Mouse (Mus musculus) heart, adult 11 months (tissue): ENCODE data around the gene Zcchc18.
"Not testable (repeated sequence)": the region's sequence is repeated elsewhere in the genome, so short reads cannot be mapped to it uniquely, and the experiment has no call there.

Source experiments
- DNase-seq: peaks from one replicate; pipeline ENCODE4 v3.0.0; 2022

Gene Zcchc18

DNA sequence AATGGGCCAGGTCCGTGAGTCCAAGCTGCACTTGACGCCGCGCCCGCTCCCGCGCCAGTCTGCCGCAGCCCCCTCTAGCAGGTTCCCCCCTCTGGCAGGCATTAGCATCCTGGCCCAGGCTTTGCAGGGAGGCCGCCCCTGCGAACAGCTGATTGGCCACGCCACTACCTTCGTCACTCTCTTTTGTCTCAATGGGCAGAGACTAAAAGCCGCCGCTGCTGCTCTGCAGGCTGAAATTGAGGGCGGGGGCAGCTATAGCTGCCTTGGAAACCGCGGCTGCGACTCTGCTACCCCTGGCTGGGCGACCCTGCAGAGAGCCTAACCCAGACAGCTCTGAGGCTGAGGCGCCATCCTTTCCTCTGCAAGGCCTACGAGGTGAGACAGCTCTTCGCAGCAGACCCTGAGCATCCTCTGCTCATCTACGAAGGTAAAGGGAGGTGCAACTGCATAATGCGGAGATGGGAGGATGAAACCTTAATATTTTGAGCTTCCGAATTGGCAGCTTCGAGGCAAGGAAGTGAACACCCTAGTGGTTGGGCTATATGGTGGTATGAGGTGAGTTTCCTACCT, at the start of gene Zcchc18:
Gene Zcchc18, plus strand, starts transcription at position 178 of the 570 bp plus-strand sequence.
- peak; percentile 94 for DNase-seq

DNA sequence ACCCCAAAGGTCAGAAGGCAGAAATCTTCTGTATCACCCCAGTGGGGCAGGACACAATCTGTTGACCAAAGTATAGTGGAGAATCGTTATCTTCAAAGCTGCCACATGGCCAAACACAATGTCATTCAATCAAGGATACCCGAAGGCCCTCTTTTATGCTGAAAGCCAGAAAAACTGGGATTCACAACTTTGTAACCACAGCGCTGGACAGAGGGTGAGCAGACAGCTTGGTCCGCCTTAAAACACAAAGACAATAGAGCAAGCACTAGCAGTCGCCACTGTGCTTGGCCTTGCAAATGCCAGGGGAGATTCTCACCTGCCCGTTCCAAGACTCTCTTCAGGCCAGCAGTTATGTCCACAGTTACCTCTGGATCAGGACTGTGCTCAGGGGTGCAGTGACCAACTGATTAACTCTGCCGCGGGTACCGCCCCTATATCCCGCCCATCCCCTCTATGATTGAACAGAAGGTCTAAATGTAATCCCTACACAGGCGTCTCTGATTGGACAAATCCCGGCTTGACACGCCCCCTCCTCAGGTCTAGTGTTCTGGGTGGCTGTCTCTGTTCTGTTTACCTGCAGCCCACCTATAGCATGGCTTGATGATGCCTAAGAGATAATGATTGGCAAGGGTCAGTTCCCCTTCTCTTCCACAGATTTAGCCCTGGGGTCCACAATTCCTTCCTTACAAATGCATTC, 35.2 kb upstream of the Zcchc18 start:
- DNase-seq: not testable (repeated sequence)

DNA sequence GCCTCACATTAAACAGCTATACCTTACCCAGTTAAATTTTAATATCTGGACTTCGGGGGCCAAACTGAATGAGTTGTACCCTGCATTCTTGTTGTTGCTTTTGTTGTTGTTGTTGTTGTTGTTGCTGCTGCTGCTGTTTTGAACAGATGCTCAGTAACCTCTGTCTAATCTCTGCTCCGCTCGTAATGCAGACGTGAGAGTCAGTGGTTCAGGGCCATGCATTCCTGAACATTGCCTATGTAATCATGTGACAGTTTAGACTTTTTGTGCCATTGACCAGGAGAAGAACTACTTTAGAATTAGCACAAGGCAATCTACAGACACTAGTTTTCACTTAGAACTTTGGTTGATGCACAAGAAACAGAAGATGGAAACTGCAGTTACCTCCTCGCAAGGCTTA, 34.7 kb upstream of the Zcchc18 start:
- DNase-seq: not testable (repeated sequence)

DNA sequence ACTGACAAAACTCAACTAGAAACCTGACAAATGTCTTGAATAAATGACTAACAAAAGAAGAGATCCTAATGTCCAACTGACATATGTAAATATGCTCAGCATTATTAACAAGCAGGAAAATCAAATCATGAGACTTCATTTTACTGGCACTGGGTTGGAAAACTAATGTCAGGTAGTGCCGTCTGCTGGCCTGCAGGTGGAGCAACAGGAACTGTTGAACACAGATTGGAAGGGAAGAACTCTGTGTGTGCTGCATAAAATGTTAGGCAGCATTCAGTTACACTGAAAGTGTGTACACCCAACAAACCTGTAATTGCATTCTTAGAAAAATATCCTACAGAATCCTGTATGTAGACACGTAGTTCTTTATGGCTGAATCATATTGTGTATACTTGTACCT, 33.3 kb upstream of the Zcchc18 start:
- no peak for DNase-seq

DNA sequence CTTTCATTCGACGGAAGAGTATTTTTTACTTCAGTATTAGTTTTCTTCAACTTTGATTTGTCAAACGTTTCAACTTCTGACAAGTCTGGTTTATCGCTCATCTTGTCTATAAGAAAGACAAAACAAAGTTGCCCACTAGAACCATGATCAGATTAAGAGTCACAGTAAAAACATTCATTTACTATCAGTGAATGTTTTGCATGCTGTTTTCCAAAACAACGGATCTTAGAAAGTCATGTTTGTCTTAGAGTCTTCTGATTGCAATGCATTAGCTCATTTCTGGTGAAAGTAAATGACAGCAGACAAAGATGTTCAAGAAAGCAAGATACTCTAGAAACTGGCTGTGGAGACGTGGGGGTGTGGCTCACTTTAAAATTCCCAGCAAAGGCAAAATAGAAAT, 17.6 kb upstream of the Zcchc18 start, which contains the start of gene Tmsb15b2:
Gene Tmsb15b2, minus strand, starts transcription at position 101 of the 400 bp plus-strand sequence.
- not testable (repeated sequence) for DNase-seq

DNA sequence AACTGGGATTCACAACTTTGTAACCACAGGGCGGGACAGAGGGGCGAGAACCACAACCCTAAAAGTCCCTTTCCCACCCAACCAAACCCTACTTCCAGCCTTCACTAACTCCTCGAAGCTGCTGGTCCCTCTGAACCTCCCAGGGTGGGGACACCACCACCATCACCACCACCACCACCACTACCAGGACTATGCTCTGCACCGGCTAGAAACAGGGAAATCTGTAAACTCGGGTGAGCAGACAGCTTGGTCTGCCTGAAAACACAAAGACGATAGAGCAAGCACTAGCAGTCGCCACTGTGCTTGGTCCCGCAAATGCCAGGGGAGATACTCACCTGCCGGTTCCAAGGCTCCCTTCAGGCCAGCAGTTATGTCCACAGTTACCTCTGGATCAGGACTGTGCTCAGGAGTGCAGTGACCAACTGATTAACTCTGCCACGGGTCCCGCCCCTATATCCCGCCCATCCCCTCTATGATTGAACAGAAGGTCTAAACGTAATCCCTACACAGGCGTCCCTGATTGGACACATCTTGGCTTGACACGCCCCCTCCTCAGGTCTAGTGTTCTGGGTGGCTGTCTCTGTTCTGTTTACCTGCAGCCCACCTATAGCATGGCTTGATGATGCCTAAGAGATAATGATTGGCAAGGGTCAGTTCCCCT, 16.4 kb upstream of the Zcchc18 start, which contains the start of the genes Tmsb15l and Tmsb15b1:
Gene Tmsb15l, minus strand, starts transcription at position 446 of the 661 bp plus-strand sequence.
Gene Tmsb15b1, minus strand, starts transcription at position 451 of the 661 bp plus-strand sequence.
- peak; percentile 97 for DNase-seq

DNA sequence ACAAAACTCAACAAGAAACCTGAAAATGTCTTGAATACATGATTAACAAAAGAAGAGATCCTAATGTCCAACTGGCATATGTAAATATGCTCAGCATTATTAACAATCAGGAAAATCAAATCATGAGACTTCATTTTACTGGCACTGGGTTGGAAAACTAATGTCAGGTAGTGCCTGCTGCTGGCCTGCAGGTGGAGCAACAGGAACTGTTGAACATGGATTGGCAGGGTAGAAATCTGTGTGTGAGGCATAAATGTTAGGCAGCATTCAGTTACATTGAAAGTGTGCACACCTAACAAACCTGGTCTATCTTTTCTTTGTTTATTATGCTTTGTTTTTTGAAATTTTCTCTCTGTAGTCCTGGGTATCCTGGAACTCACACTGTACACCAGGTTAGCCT, 14.3 kb upstream of the Zcchc18 start:
- DNase-seq: no peak

DNA sequence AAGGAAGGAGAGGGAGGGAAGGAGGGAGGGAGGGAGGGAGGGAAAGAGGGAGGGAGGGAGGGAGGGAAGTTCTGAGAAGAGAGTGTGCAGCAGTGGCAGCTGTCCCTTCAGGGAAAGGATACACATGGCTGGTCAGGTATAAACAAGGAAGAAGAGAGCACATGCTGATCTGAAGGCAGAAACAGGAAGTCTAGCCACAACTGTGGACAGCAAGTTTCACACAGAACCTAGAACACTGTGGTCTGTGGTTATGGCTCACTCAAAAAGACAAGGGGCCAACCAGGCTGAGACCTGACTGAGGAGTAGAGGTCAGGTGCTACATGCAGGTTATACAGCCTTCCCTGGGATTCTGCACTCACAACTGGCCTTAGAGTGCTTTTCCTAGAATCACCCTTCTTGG, 6.9 kb upstream of the Zcchc18 start:
- no peak for DNase-seq

DNA sequence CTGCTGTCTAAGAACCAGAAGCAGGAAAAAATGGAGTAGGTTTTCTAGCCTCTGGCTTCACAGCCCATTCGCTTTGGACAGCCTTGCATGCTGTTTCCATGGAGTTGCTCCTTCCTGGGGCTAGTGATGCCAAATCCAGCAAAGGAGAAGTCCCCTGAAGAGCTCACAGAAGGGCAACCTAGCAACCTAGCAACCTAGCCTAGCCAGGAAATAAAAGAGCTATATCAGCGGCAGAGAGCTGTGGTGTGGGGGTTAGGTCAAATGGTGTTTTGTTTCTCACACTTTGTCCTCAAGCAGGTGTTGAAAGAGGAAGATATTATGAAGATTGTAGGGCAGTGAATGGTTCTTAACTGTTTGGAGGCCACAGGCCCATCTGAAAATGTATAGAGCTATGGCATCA, 1.7 kb upstream of the Zcchc18 start:
- DNase-seq: no peak

DNA sequence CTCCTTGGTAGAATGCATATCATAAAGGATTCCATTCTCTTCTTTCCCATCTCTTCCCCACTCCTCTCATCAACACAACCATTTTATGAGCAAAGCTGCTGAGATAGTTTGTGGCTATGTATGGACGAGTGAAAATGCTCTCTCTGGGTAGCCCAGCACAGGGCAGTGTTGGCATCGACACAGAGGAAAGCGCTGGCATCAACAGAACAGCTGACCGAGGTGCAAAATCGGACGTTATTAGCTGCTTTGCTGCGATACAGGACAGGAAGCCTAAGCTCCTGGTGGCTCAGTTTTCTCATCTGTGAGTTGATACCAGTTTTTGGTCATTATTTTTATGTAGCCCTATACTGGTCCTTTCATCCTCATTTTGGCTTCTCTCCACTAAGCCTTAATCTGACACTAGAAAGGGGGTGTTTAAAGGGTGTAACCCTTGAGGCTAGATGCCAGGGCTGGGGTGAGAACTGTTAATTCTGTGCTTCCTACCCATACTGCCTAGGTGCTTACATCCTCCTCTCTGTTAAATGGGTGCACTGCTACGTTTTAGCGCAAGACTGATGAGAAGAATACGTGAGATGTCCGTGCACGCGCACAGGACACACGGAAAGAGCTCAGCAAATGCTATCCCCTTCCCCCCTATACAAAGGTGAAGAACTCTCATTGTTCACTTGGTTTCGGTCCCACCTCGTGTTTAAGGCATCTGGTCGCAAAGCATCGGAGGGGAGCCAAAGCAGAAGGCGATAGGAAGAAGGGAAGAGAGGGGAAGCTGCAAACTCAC, 577 bp upstream of the Zcchc18 start:
- DNase-seq: no peak

DNA sequence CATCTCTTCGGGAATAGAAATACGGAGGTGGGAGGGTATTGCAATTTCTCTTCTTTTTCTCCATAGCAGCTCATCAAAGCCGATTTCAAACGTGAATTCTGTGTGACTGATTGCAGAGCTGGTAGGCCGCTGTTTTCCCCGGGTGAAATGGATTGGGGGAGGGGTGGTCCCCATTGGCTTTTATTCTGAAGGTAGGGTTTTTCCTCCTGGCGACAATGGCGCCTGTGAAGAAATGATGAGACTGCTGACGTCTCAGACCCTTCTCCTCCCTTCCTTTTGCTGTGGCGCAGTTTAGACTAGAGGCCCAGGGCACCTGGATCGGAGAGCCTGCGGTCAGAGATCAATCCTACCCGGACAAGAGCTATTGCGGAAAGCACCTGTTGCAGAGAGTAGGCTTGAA, 686 bp downstream of the Zcchc18 start:
- no peak for DNase-seq

DNA sequence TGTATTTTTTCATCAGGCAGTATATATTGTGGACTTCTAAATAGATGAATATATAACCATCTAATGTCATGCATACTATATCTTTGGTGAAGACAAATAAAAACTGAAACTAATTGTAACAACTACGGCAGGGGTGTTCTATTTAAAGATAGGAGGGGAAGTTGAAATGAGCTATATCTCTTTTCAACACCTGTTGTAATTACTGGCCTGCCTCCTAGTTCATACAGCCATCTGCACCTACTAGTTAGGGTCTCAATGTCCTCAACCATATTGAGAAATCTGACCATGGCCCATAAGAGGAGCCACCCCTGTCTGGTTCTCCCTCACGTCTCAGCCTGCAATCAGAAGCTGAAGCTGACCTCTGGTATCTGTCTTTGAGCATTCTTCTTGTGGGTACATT, 3.3 kb downstream of the Zcchc18 start:
- no peak for DNase-seq

DNA sequence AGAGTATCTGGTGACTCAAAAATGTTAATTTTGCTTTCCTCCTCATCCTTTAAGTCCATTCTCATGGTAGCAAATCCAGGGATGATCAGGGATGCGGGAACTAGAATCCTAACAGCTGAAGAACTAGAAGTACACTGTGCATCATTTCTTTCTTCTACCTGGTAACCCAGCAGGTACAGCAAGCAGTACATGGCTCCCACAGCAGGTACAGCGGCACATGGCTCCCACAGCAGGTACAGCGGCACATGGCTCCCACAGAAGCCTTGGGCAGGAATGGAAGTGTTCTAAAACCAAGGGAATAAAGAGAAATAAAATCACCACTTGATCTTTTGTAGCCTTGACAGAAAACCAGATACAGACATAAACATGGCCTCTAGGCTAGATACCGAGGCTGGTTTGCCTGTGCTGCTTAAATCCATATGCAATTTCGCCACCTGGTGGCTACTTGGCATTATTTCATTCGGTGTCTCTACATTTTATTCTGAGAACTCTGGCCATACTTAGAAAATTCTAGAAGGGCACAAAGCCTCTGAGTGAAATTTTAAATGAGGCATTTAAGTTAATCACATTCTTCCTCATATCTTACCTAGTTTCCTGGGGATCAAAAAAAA, 22.2 kb downstream of the Zcchc18 start:
- DNase-seq: no peak

DNA sequence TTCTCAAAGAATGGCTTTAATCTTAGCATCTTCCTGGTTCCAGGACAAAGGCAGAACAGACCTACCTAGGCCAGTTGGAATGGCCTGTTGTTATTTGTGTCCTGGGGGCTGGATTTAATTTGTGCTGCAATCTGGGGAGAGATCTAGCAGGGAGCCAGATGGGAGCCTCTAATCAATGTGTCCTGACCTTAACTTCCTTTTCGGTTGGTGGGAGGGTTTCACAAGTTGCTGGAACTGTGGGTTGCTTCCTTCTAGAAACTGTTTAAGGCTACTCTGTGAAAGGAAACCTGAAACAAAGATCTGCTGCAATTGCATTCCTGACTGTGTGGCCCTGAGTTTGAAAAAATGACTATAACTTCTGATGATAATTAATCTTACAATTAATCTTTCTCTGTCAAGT, 24.7 kb downstream of the Zcchc18 start:
- DNase-seq: no peak

DNA sequence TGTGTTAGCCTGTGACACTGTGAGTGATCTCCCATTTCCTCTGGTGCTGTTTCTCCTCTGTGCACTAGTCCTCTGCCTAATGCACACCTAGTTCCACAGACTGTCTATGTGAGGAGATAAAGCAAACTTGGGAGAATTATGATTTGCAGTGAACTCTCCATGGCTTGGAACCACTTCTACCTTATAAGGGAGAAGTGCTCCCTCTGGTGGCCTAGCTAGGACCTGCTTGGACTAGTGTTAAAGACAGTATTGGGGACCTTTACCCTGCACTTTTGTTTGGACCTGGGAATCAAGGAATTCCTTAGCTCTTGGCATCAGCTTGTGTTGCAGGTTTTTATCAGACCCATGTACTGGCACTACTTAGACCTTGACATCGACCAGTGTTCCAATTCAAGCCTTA, 26.4 kb downstream of the Zcchc18 start:
- no peak for DNase-seq

DNA sequence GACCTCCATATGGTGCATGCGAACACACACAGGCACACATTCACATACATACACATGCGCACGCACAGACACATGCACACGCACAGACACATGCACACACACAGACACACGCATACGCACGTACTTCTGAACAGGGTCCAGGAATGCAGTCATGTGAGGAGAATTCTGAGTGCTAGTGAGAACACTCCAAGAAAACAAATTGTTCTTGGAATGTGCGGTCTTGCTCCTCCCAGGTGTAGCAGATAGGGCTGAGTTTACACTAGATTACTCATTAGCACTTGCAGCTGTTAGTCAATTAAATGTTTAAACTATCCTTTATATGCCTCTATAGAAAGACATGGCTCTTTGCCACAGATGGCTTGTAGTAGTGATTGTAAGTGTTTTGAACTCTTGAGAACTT, 38.0 kb downstream of the Zcchc18 start:
- DNase-seq: no peak

DNA sequence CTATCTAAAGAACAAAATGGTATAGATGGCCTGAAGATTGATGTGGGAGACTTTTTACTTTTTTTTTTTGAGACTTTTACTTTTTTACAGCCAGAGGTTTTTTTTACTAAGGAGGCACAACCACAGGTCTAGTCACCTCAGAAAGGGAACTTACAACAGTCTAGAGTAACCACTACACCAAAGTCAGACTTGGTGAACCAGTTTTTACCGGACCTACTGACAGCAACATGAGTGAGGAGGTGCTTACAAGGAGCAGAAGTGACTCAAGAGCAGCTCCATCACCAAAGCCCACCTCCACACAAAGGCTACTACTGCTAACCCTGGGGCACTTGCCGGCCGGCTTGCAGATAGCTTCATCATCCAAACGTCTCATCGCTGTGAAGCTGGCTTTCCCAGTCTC, 38.8 kb downstream of the Zcchc18 start:
- no peak for DNase-seq

DNA sequence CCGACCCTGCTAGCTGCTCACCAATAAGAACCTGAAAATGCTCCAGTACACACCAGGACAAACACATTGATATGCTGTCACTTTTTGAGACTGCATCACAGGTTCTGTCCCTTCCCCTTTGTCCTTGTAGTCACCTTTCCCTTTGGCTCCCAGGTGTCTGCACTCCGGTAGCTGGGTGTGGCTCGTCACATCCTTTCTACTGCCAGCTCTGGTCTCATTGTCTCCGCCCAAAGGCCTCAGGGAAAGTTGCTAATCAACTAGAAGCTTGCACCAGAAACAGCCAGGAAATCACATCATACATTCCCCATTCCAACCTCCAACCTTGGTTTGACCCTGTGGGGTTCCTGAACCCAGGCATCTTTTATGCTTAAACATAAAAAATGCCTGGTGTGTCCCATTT, 41.4 kb downstream of the Zcchc18 start:
- no peak for DNase-seq

DNA sequence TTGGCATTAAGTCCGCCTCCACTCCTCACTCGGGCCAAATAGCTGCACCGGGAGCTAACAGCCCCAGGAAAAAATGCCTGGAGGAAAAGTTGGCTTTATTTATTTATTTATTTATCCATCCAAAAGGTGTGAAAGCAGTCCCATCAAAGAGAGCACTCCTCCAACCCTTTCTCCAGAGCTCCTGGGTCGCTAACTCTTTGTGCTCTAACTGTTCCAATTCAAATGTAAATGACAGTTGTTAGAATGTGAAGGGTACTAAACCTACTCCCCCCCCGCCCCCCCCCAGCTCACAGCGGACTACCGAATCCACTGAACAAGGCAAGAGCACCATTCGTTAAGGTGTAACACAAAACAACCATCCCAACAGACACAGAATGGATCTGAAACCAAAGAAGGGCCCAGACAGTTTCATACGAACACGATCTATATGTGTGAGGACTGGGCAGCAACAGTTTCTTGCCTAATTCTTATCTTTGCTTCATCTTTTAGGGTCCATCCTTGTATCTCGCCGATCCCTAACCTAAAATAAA, 44.6 kb downstream of the Zcchc18 start:
- no peak for DNase-seq

DNA sequence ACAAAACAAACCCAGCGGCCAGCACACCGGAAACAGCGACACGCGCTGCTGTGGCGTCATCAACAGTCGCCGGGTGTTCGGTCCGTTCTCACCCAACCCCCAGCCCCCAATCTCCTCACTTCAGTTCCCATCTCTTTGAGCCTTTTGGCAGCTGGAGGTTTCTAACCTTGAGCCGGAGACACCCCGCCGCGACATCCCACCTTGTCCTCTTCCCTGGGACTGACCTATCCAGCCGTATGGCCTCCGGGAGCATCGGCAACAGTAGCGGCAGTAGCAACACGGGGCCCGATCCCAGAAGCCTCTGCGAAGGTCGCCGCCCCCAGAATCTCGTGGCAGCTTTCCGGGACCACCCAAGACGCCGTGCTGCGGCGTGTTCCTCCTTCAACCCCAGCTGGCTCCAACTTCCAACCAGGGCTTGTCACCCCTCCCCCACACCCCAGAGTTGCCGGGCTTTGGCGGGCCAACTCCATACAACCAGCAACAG, 45.1 kb downstream of the Zcchc18 start, which contains the start of gene Slc25a53:
Gene Slc25a53, minus strand, starts transcription at position 303 of the 484 bp plus-strand sequence.
- DNase-seq: peak; percentile 99

DNA sequence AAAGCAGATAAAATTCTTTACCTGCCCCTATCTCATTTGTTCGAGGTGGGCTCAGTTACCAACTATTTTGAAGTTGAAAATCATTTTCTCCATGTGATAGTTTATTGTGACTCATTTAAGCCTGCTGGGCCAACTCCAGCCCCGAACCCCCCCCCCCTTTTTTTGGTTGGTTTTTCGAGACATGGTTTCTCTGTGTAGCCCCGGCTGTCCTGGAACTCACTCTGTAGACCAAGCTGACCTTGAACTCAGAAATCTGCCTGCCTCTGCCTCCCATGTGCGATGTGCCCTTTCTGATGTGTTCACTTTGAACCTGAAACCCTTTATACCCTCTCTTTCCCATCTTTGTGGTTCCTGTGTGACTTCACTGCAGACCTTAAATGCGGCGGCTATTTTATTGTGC, 45.5 kb downstream of the Zcchc18 start:
- no peak for DNase-seq
